Mouse (Mus musculus): ENCODE measurements around the gene Zbtb38.

DNA sequence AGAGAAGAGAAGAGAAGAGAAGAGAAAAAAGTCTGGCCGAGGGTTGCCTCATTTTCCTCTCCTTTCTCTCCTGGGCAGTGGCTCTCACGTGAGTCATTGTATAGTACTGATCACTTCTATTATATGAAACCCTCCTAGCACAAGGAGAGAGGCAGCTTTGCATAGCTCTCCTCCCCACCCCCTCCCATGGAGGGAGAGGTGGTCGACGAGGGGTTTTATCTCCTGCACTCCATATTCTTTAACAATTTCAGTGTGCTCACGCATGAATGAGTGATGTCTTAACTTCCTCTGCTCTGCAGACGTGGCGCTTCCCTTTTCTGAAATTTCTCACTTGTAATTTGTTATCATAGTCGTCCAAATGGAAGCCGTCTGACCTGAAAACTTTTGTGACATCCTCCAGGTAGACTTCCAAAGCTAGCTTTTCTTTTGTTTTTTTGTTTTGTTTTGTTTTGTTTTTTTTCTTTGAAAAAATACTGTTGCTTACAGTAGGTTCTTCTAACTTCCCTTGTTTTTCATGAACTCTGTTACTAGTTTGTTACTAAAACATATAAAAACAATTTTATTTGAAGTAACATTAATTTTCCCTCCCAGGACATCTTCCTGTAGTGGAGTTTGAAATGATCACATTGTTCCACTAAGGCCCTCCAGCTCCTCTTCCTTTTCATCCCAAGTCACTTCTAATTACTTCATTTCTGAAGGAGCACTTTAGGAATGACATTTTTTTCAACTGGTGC, 116.0 kb downstream of the Zbtb38 start:
- TF ChIP-seq CTCF (IDR thresholded peaks at IDR 0.05; ENCODE audit: insufficient read depth, low read length) (no peak), POLR2A (IDR thresholded peaks at IDR 0.05; ENCODE audit: borderline replicate concordance, extremely low read depth, low read depth, low read length) (no peak)

Data from lung, adult 2 months (tissue).